In genomic region chr1:132374140-132374872, GRCm38 (mm10) we compare ENCODE assay signal across 7 mouse cellular contexts. TPM values are rescaled to one million over a fixed set of nuclear protein-coding genes. Genes with fewer than 3 reads are reported as not detected.
DNase-seq lines count a peak whose midpoint lies in the region; ATAC-seq lines count a peak whose summit lies in the region.

No protein-coding gene starts in this region.

- peaks cover 36% of the 10 kb centered on the region for H3K36me3 ChIP-seq in forebrain, embryonic 14.5 days (ENCODE audit: control insufficient read depth, insufficient read depth, low read length)
- H3K36me3 ChIP-seq in kidney, embryonic 15.5 days: peaks cover 18% of the 10 kb centered on the region

- peaks cover 49% of the 10 kb centered on the region for H3K4me1 ChIP-seq in forebrain, embryonic 14.5 days (ENCODE audit: control insufficient read depth, insufficient read depth, low read length)
- H3K4me1 ChIP-seq in kidney, embryonic 15.5 days: peaks cover 67% of the 10 kb centered on the region

- H3K4me3 ChIP-seq in forebrain, embryonic 14.5 days (ENCODE audit: low read depth, low read length): no peak overlapping the region
- no peak overlapping the region for H3K4me3 ChIP-seq in kidney, embryonic 15.5 days (replicated peaks)

- H3K9me3 ChIP-seq in forebrain, embryonic 14.5 days (replicated peaks; ENCODE audit: control insufficient read depth, low read length): no peaks in the 10 kb centered on the region
- H3K9me3 ChIP-seq in kidney, embryonic 15.5 days (replicated peaks): no peaks in the 10 kb centered on the region

- H3K4me2 ChIP-seq in forebrain, embryonic 14.5 days (ENCODE audit: low read length): no peak overlapping the region
- H3K4me2 ChIP-seq in kidney, embryonic 15.5 days: no peak overlapping the region

- ATAC-seq in forebrain, embryonic 14.5 days: peak; percentile 70
- ATAC-seq in kidney, embryonic 15.5 days (replicated peaks; ENCODE audit: low FRiP score): peak; percentile 50
- ATAC-seq in inflammation-experienced regulatory T-cells, adult 6 months: no peak

- no peak overlapping the region for H3K9ac ChIP-seq in forebrain, embryonic 14.5 days (ENCODE audit: low read length)
- H3K9ac ChIP-seq in kidney, embryonic 15.5 days: no peak overlapping the region

- H3K27ac ChIP-seq in forebrain, embryonic 14.5 days (ENCODE audit: low read depth, low read length): peak overlapping the region; percentile 46; the same call in 1 of the 2 replicates
- no peak overlapping the region for H3K27ac ChIP-seq in kidney, embryonic 15.5 days

- H3K27me3 ChIP-seq in forebrain, embryonic 14.5 days (replicated peaks; ENCODE audit: control insufficient read depth, insufficient read depth, low read length): no peaks in the 10 kb centered on the region
- no peaks in the 10 kb centered on the region for H3K27me3 ChIP-seq in kidney, embryonic 15.5 days

- DNase-seq in right cerebral cortex, postnatal 4 days: peak; percentile 54
- no peak for DNase-seq in right cerebral cortex, adult 2 months (ENCODE audit: low spot score in 2 of 2)
- peak; percentile 88 for DNase-seq in forebrain, embryonic 14.5 days (ENCODE audit: low spot score)
- peak; percentile 86 for DNase-seq in lung, postnatal 14 days
- no peak for DNase-seq in T-cell, adult 2 months (ENCODE audit: low spot score)

- WGBS in forebrain, embryonic 14.5 days: 42% methylated on average over 5 of the region's 5 CpGs
- WGBS in kidney, embryonic 15.5 days: 32% methylated on average over 5 of the region's 5 CpGs

RNA-seq across cellular contexts. Expression of gene Tmcc2, which starts 16.8 kb away (rescaled TPM):
- 18.2 and 23.1 TPM in 2 replicates for polyA plus RNA-seq in forebrain, embryonic 14.5 days (2014; fragmentation: Nextera tagmentation; extraction: Ambion mirVana)
- 11.9 and 15.5 TPM in 2 replicates for polyA plus RNA-seq in kidney, embryonic 15.5 days (2015; fragmentation: Nextera tagmentation; extraction: Ambion mirVana)
- polyA plus RNA-seq in inflammation-experienced regulatory T-cells, adult 6 months (2017; shearing (Covaris generic)): 1 to 10 TPM in 2 of 3 experiments, under 1 TPM in 1; 0.39 to 1.2 (median 1.2) TPM

RNA-seq across cellular contexts. Expression of gene Dstyk, which starts 43.0 kb away (rescaled TPM):
- 7.7 and 8.9 TPM in 2 replicates for polyA plus RNA-seq in forebrain, embryonic 14.5 days (2014; fragmentation: Nextera tagmentation; extraction: Ambion mirVana)
- 15.2 and 15.5 TPM in 2 replicates for polyA plus RNA-seq in kidney, embryonic 15.5 days (2015; fragmentation: Nextera tagmentation; extraction: Ambion mirVana)
- polyA plus RNA-seq in inflammation-experienced regulatory T-cells, adult 6 months (2017; shearing (Covaris generic)): 1 to 10 TPM; 1.7 to 9.0 (median 5.9) TPM

RNA-seq across cellular contexts. Expression of gene Nuak2, which starts 58.4 kb away (rescaled TPM):
- 18.8 and 20.1 TPM in 2 replicates for polyA plus RNA-seq in forebrain, embryonic 14.5 days (2014; fragmentation: Nextera tagmentation; extraction: Ambion mirVana)
- polyA plus RNA-seq in kidney, embryonic 15.5 days (2015; fragmentation: Nextera tagmentation; extraction: Ambion mirVana): 3.6 and 3.8 TPM in 2 replicates
- polyA plus RNA-seq in inflammation-experienced regulatory T-cells, adult 6 months (2017; shearing (Covaris generic)): 1 to 10 TPM; 2.2 to 3.0 (median 2.6) TPM

Comparison
In these comparisons a context has a peak if more than half of its experiments do, and no peak if none do; other contexts are left out.
1. DNase-seq: peak in right cerebral cortex, postnatal 4 days (single experiment), forebrain, embryonic 14.5 days (single experiment) and lung, postnatal 14 days (single experiment); none in right cerebral cortex, adult 2 months (0 of 2) and T-cell, adult 2 months (single experiment).